Mouse (Mus musculus) bone marrow, adult 2 months (tissue): Measurements from ENCODE around the gene Cacna2d3.

ENCODE experiments used
- CTCF ChIP-seq: fragments of 200-500 bp; IDR thresholded peaks from 2 replicates; pipeline ENCODE4 v1.5.1; 2011; ENCODE audit warnings: low read length, control low read depth; ENCODE audit not compliant: control insufficient read depth, insufficient read depth
- POLR2A ChIP-seq: fragments of 200-500 bp; IDR thresholded peaks from 2 replicates; pipeline ENCODE4 v1.6.1; 2011; ENCODE audit warnings: low read depth, mild to moderate bottlenecking, control low read depth, low read length, borderline replicate concordance; ENCODE audit not compliant: control insufficient read depth

DNA sequence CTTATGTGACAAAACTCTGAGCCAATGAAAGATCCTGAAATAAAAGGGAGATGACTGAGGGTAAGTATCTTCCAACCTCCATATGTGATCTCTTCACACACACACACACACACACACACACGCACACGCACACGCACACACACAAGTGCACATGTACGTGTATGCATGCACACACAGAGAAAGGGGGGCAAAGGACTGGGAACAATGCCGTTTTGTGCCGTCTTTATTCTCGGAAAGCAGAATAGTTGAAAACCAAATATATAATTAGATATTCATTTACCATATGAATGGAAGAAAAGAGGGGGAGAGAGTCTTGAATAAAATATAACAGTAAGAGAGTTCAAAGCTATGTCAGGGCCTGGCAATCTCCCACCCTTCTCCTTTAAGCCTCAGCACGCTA, 163.2 kb downstream of the Cacna2d3 start:
- no peak for TF ChIP-seq CTCF
- no peak for TF ChIP-seq POLR2A
